Mouse (Mus musculus) gastrocnemius, postnatal 14 days (tissue): Measurements from ENCODE around the gene Lats2. TPM values are rescaled to one million over a fixed set of nuclear protein-coding genes. Genes with fewer than 3 reads are reported as not detected.
"Not testable (repeated sequence)": the region's sequence is repeated elsewhere in the genome, so short reads cannot be mapped to it uniquely, and the experiment has no call there.

Source experiments
- DNase-seq: peaks from one replicate; pipeline ENCODE4 v3.0.0; 2021; ENCODE audit warnings: mixed read lengths
- intact Hi-C: fragments of 180-260 bp; cut with DNase I; formaldehyde crosslinking; loops from one replicate; pipeline ENCODE4 v1.15.1; 2025; ENCODE audit warnings: low total_unique reads
- long read RNA-seq, 2 experiments: library from polyadenylated mRNA; stranded (forward); transcript quantifications; one replicate each; pipeline ENCODE4 v2.0.0; 2021
- total RNA-seq, 2 experiments: library from RNA; stranded (reverse); gene quantifications; 2 replicates each; pipeline ENCODE4 v1.2.3; 2021

Gene Lats2
- 10 to 100 TPM; 16.9 to 18.4 TPM for total RNA-seq
- long read RNA-seq, experiment 1, full-length matches to known transcripts, result 4 of 14 reads
- long read RNA-seq, experiment 1, partial matches to known transcripts, result 6 of 14 reads
- long read RNA-seq, experiment 1, other reads (novel, unspliced or antisense), result 4 of 14 reads
- long read RNA-seq, experiment 2, full-length matches to known transcripts, result 11 of 23 reads
- long read RNA-seq, experiment 2, partial matches to known transcripts, result 5 of 23 reads
- long read RNA-seq, experiment 2, other reads (novel, unspliced or antisense), result 7 of 23 reads

- DNase-seq, result peak; percentile 16
- intact Hi-C loops, result no loop called here
These were observed at the start of gene Lats2 for GRCm38 (mm10) chr14:57758237-57758636. TSS of gene Lats2 (minus strand) at chr14:57758388.

- intact Hi-C loops, result loop anchor here (10.0 kb wide), 1 partner anchor 109 kb away; no protein-coding TSS in a partner anchor
- DNase-seq, result no peak
These were observed 45.5 kb upstream of the Lats2 start for GRCm38 (mm10) chr14:57803731-57804130.

GRCm38 (mm10) chr14:57797991-57798931 is 40.1 kb upstream of the Lats2 start, which contains the start of gene Sap18:
TSS of gene Sap18 (plus strand) at chr14:57798180.
- peak; percentile 98 for DNase-seq
- intact Hi-C loops, result no loop called here

- no peak for DNase-seq
- intact Hi-C loops, result no loop called here
These were observed 39.4 kb upstream of the Lats2 start for GRCm38 (mm10) chr14:57797551-57797950.

GRCm38 (mm10) chr14:57791171-57791570 is 33.0 kb upstream of the Lats2 start:
- DNase-seq, result no peak
- intact Hi-C loops, result no loop called here

- intact Hi-C loops, result no loop called here
These were observed 31.6 kb upstream of the Lats2 start for GRCm38 (mm10) chr14:57789759-57790158.

GRCm38 (mm10) chr14:57789311-57789710 is 31.1 kb upstream of the Lats2 start:
- intact Hi-C loops, result no loop called here
- no peak for DNase-seq

More at GRCm38 (mm10) chr14:57789759-57790158, 31.6 kb upstream of the Lats2 start:
- no peak for DNase-seq

- DNase-seq, result no peak
- intact Hi-C loops, result no loop called here
These were observed 29.2 kb upstream of the Lats2 start for GRCm38 (mm10) chr14:57787406-57787805.

- DNase-seq, result no peak
- intact Hi-C loops, result no loop called here
These were observed 14.1 kb upstream of the Lats2 start for GRCm38 (mm10) chr14:57772157-57772815.

- intact Hi-C loops, result no loop called here
- DNase-seq, result no peak
These were observed 10.9 kb upstream of the Lats2 start for GRCm38 (mm10) chr14:57769102-57769501.

- intact Hi-C loops, result no loop called here
- DNase-seq, result no peak
These were observed 2.5 kb upstream of the Lats2 start for GRCm38 (mm10) chr14:57760447-57761412.

GRCm38 (mm10) chr14:57756094-57756493 is 2.1 kb downstream of the Lats2 start:
- DNase-seq, result no peak

GRCm38 (mm10) chr14:57755661-57756060 is 2.5 kb downstream of the Lats2 start:
- intact Hi-C loops, result no loop called here
- DNase-seq, result no peak

More at GRCm38 (mm10) chr14:57756094-57756493, 2.1 kb downstream of the Lats2 start:
- intact Hi-C loops, result no loop called here

GRCm38 (mm10) chr14:57753351-57753992 is 4.7 kb downstream of the Lats2 start:
- no peak for DNase-seq
- intact Hi-C loops, result no loop called here

- intact Hi-C loops, result not testable (repeated sequence)
These were observed 7.2 kb downstream of the Lats2 start for GRCm38 (mm10) chr14:57751006-57751405.

GRCm38 (mm10) chr14:57749501-57749900 is 8.7 kb downstream of the Lats2 start:
- DNase-seq, result no peak
- intact Hi-C loops, result no loop called here

More at GRCm38 (mm10) chr14:57751006-57751405, 7.2 kb downstream of the Lats2 start:
- not testable (repeated sequence) for DNase-seq

GRCm38 (mm10) chr14:57746001-57746771 is 12.0 kb downstream of the Lats2 start, which contains the start of gene Gm49361:
TSS of gene Gm49361 (minus strand) at chr14:57746103.
- intact Hi-C loops, result no loop called here
- DNase-seq, result peak; percentile 94
